Mouse (Mus musculus) forebrain, embryonic 11.5 days (tissue): ENCODE measurements around the gene Tmprss7. TPM values are rescaled to one million over a fixed set of nuclear protein-coding genes. Genes with fewer than 3 reads are reported as not detected.

Experiments
- ATAC-seq: fragments of 200-750 bp; cut with Nextera tagmentation; replicated peaks from 2 replicates; pipeline ENCODE4 v1.8.0; 2017; ENCODE audit warnings: moderate TSS enrichment; ENCODE audit not compliant: low FRiP score
- DNase-seq: peaks from one replicate; pipeline ENCODE4 v3.0.0-alpha.2; 2017; ENCODE audit warnings: low spot score
- H3K27ac ChIP-seq: fragments of 300-500 bp; sonication (generic); 2 replicates; pipeline ENCODE4 v1.5.1; 2014; ENCODE audit warnings: low read depth, low read length
- H3K27me3 ChIP-seq: fragments of 300-500 bp; sonication (generic); 2 replicates; pipeline ENCODE4 v1.6.1; 2014; ENCODE audit warnings: mild to moderate bottlenecking, low read length, mixed read lengths; ENCODE audit not compliant: control insufficient read depth, insufficient read depth
- H3K36me3 ChIP-seq: fragments of 300-500 bp; sonication (generic); 2 replicates; pipeline ENCODE4 v1.6.1; 2014; ENCODE audit warnings: mild to moderate bottlenecking, low read length, moderate library complexity, mixed read lengths; ENCODE audit not compliant: control insufficient read depth, insufficient read depth
- H3K4me1 ChIP-seq: fragments of 300-500 bp; sonication (generic); replicated peaks from 2 replicates; pipeline ENCODE4 v1.6.1; 2014; ENCODE audit warnings: low read length, mixed read lengths; ENCODE audit not compliant: control insufficient read depth, insufficient read depth
- H3K4me2 ChIP-seq: fragments of 300-500 bp; sonication (generic); 2 replicates; pipeline ENCODE4 v1.6.1; 2014; ENCODE audit warnings: low read depth, mild to moderate bottlenecking, low read length, moderate library complexity, mixed read lengths; ENCODE audit not compliant: severe bottlenecking
- H3K4me3 ChIP-seq: fragments of 300-500 bp; sonication (generic); 2 replicates; pipeline ENCODE4 v1.5.1; 2014; ENCODE audit warnings: low read depth, low read length
- H3K9ac ChIP-seq: fragments of 300-500 bp; sonication (generic); 2 replicates; pipeline ENCODE4 v1.6.1; 2014; ENCODE audit warnings: low read length
- H3K9me3 ChIP-seq: fragments of 300-500 bp; sonication (generic); 2 replicates; pipeline ENCODE4 v1.6.1; 2016; ENCODE audit warnings: low read length, mixed read lengths; ENCODE audit not compliant: control insufficient read depth
- WGBS: fragments of 180-500 bp; shearing (Covaris S2); extraction: QIAGEN DNeasy Blood & Tissue Kit; methylation state at CpG from one replicate; pipeline ENCODE4 v1.1.7; 2014; 5-methylcytosine and 5-hydroxymethylcytosine counted together
- polyA plus RNA-seq: library from polyadenylated mRNA; unstranded; fragments of >200 nt; fragmentation: Nextera tagmentation; extraction: Ambion mirVana; gene quantifications from 2 replicates; pipeline ENCODE4 v1.2.1, GENCODE M21; 2014

Tmprss7 gene
- polyA plus RNA-seq, 1 experiment from 2014 or later: 0.52 TPM

- ATAC-seq: no peak; the same call in 1 of the 2 replicates
- H3K4me1 ChIP-seq: no peaks in the 10 kb centered on the region
Observed at GRCm38 (mm10) chr16:45629497-45630105, 63.9 kb downstream of the Tmprss7 start.

GRCm38 (mm10) chr16:45625342-45625741 lies 68.1 kb downstream of the Tmprss7 start:
- Histone ChIP-seq H3K36me3 (no peaks in the 10 kb centered on the region), H3K27me3 (no peaks in the 10 kb centered on the region), H3K4me3 (no peak overlapping the region), H3K9me3 (no peaks in the 10 kb centered on the region), H3K4me1 (no peaks in the 10 kb centered on the region), H3K4me2 (no peak overlapping the region), H3K9ac (no peak overlapping the region), H3K27ac (no peak overlapping the region)
- DNase-seq (no peak), ATAC-seq (no peak)
- WGBS: 88% methylated on average over 2 of the region's 2 CpGs

More at GRCm38 (mm10) chr16:45629497-45630105, 63.9 kb downstream of the Tmprss7 start:
- Histone ChIP-seq H3K27ac (no peak overlapping the region), H3K9me3 (no peaks in the 10 kb centered on the region), H3K9ac (no peak overlapping the region), H3K4me2 (no peak overlapping the region), H3K4me3 (no peak overlapping the region), H3K27me3 (no peaks in the 10 kb centered on the region), H3K36me3 (no peaks in the 10 kb centered on the region)
- no peak for DNase-seq
- 83% methylated on average over 8 of the region's 8 CpGs for WGBS

- Histone ChIP-seq H3K4me1 (no peaks in the 10 kb centered on the region), H3K4me3 (no peak overlapping the region), H3K4me2 (no peak overlapping the region), H3K27ac (no peak overlapping the region), H3K9me3 (no peaks in the 10 kb centered on the region), H3K36me3 (no peaks in the 10 kb centered on the region), H3K9ac (no peak overlapping the region), H3K27me3 (no peaks in the 10 kb centered on the region)
- WGBS: 87% methylated on average over 2 of the region's 2 CpGs
- no peak for DNase-seq
- ATAC-seq: no peak
Observed at GRCm38 (mm10) chr16:45624791-45625190, 68.7 kb downstream of the Tmprss7 start.

GRCm38 (mm10) chr16:45623230-45623629 lies 70.2 kb downstream of the Tmprss7 start:
- Histone ChIP-seq H3K27me3 (no peaks in the 10 kb centered on the region), H3K4me1 (no peaks in the 10 kb centered on the region), H3K4me2 (no peak overlapping the region), H3K36me3 (no peaks in the 10 kb centered on the region), H3K27ac (no peak overlapping the region), H3K9ac (no peak overlapping the region), H3K9me3 (no peaks in the 10 kb centered on the region), H3K4me3 (no peak overlapping the region)
- WGBS: 93% methylated on average over 4 of the region's 4 CpGs
- ATAC-seq (no peak), DNase-seq (no peak)

GRCm38 (mm10) chr16:45619751-45620375 lies 73.6 kb downstream of the Tmprss7 start:
- H3K4me3 ChIP-seq: no peak overlapping the region
- no peaks in the 10 kb centered on the region for H3K36me3 ChIP-seq
- ATAC-seq (no peak), DNase-seq (no peak)
- H3K9ac ChIP-seq: no peak overlapping the region
- no peaks in the 10 kb centered on the region for H3K9me3 ChIP-seq
- H3K27ac ChIP-seq: no peak overlapping the region
- H3K27me3 ChIP-seq: no peaks in the 10 kb centered on the region
- WGBS: 86% methylated on average over 8 of the region's 8 CpGs
- no peak overlapping the region for H3K4me2 ChIP-seq
- no peaks in the 10 kb centered on the region for H3K4me1 ChIP-seq

GRCm38 (mm10) chr16:45615944-45616343 lies 77.5 kb downstream of the Tmprss7 start:
- ATAC-seq: no peak
- no peak overlapping the region for H3K4me3 ChIP-seq
- no peaks in the 10 kb centered on the region for H3K27me3 ChIP-seq
- H3K9me3 ChIP-seq: no peaks in the 10 kb centered on the region
- DNase-seq: no peak
- no peak overlapping the region for H3K4me2 ChIP-seq
- H3K36me3 ChIP-seq: no peaks in the 10 kb centered on the region
- no peaks in the 10 kb centered on the region for H3K4me1 ChIP-seq
- no peak overlapping the region for H3K27ac ChIP-seq
- WGBS: 88% methylated on average over 1 of the region's 1 CpGs
- H3K9ac ChIP-seq: no peak overlapping the region

- Histone ChIP-seq H3K27me3 (no peaks in the 10 kb centered on the region), H3K36me3 (no peaks in the 10 kb centered on the region), H3K9me3 (no peaks in the 10 kb centered on the region), H3K27ac (no peak overlapping the region), H3K4me2 (no peak overlapping the region), H3K4me1 (no peaks in the 10 kb centered on the region), H3K4me3 (no peak overlapping the region), H3K9ac (no peak overlapping the region)
- WGBS: 60% methylated on average over 2 of the region's 2 CpGs
- ATAC-seq: no peak
- DNase-seq: no peak
Observed at GRCm38 (mm10) chr16:45613247-45613646, 80.2 kb downstream of the Tmprss7 start.

- Histone ChIP-seq H3K36me3 (no peaks in the 10 kb centered on the region), H3K4me2 (no peak within 1 kb of the TSS), H3K9me3 (no peaks in the 10 kb centered on the region), H3K27ac (no peak within 1 kb of the TSS), H3K9ac (no peak within 1 kb of the TSS), H3K4me1 (no peaks in the 10 kb centered on the region), H3K27me3 (no peaks in the 10 kb centered on the region), H3K4me3 (no peak within 1 kb of the TSS)
- no peak for ATAC-seq
- 87% methylated on average over 4 of the region's 4 CpGs for WGBS
- DNase-seq: no peak
Observed at GRCm38 (mm10) chr16:45610267-45610666, 83.2 kb downstream of the Tmprss7 start, which contains the start of gene Gcsam. Gene Gcsam, plus strand, starts transcription at chr16:45610380.

GRCm38 (mm10) chr16:45609300-45609699 lies 84.2 kb downstream of the Tmprss7 start:
- Histone ChIP-seq H3K27ac (no peak overlapping the region), H3K4me2 (no peak overlapping the region), H3K4me1 (no peaks in the 10 kb centered on the region), H3K9ac (no peak overlapping the region), H3K27me3 (no peaks in the 10 kb centered on the region), H3K4me3 (no peak overlapping the region), H3K9me3 (no peaks in the 10 kb centered on the region), H3K36me3 (no peaks in the 10 kb centered on the region)
- no peak for DNase-seq
- no peak for ATAC-seq
- 78% methylated on average over 3 of the region's 3 CpGs for WGBS
